Mouse (Mus musculus): Measurements from ENCODE around the gene Olfr298. TPM values are rescaled to one million over a fixed set of nuclear protein-coding genes. Genes with fewer than 3 reads are reported as not detected.

Gene Olfr298
- not detected in 2 replicates for polyA plus RNA-seq (2015; fragmentation: Nextera tagmentation; extraction: Ambion mirVana)

- ATAC-seq (ENCODE audit: low read depth), result no peak
- H3K36me3 ChIP-seq (ENCODE audit: control insufficient read depth, insufficient read depth, low read length), result no peaks in the 10 kb centered on the region
- no peak within 1 kb of the TSS for H3K4me3 ChIP-seq (ENCODE audit: low read length)
- H3K27me3 ChIP-seq (ENCODE audit: control insufficient read depth, insufficient read depth, low read depth, low read length), result no peaks in the 10 kb centered on the region
- no peaks in the 10 kb centered on the region for H3K4me1 ChIP-seq (replicated peaks; ENCODE audit: control insufficient read depth, insufficient read depth, low read length)
- H3K9me3 ChIP-seq (ENCODE audit: control insufficient read depth, low read length), result no peaks in the 10 kb centered on the region
- no peak within 1 kb of the TSS for H3K4me2 ChIP-seq (ENCODE audit: low read depth, low read length)
- WGBS, result 79% methylated on average over 1 of the region's 1 CpGs
- no peak within 1 kb of the TSS for H3K9ac ChIP-seq (ENCODE audit: low read length)
- no peak within 1 kb of the TSS for H3K27ac ChIP-seq (ENCODE audit: low read length)
These were observed at the start of gene Olfr298 for GRCm38 (mm10) chr7:86492384-86492783. TSS of gene Olfr298 (minus strand) at chr7:86492484.

- Histone ChIP-seq H3K27me3 (ENCODE audit: control insufficient read depth, insufficient read depth, low read depth, low read length) (no peaks in the 10 kb centered on the region), H3K36me3 (ENCODE audit: control insufficient read depth, insufficient read depth, low read length) (no peaks in the 10 kb centered on the region), H3K4me2 (ENCODE audit: low read depth, low read length) (no peak within 1 kb of the TSS), H3K4me1 (replicated peaks; ENCODE audit: control insufficient read depth, insufficient read depth, low read length) (no peaks in the 10 kb centered on the region), H3K27ac (ENCODE audit: low read length) (no peak within 1 kb of the TSS), H3K4me3 (ENCODE audit: low read length) (no peak within 1 kb of the TSS), H3K9me3 (ENCODE audit: control insufficient read depth, low read length) (no peaks in the 10 kb centered on the region), H3K9ac (ENCODE audit: low read length) (no peak within 1 kb of the TSS)
- no peak for ATAC-seq (ENCODE audit: low read depth)
These were observed 27.4 kb upstream of the Olfr298 start, which contains the start of gene Olfr297 for GRCm38 (mm10) chr7:86519668-86520067. TSS of gene Olfr297 (plus strand) at chr7:86519968.

GRCm38 (mm10) chr7:86459621-86460020, 32.7 kb downstream of the Olfr298 start, which contains the start of gene Olfr299:
TSS of gene Olfr299 (plus strand) at chr7:86459921.
- no peaks in the 10 kb centered on the region for H3K4me1 ChIP-seq (replicated peaks; ENCODE audit: control insufficient read depth, insufficient read depth, low read length)
- no peaks in the 10 kb centered on the region for H3K9me3 ChIP-seq (ENCODE audit: control insufficient read depth, low read length)
- no peak for ATAC-seq (ENCODE audit: low read depth)
- 81% methylated on average over 1 of the region's 1 CpGs for WGBS
- no peak within 1 kb of the TSS for H3K9ac ChIP-seq (ENCODE audit: low read length)
- H3K4me2 ChIP-seq (ENCODE audit: low read depth, low read length), result no peak within 1 kb of the TSS
- no peaks in the 10 kb centered on the region for H3K27me3 ChIP-seq (ENCODE audit: control insufficient read depth, insufficient read depth, low read depth, low read length)
- H3K4me3 ChIP-seq (ENCODE audit: low read length), result no peak within 1 kb of the TSS
- H3K36me3 ChIP-seq (ENCODE audit: control insufficient read depth, insufficient read depth, low read length), result no peaks in the 10 kb centered on the region
- no peak within 1 kb of the TSS for H3K27ac ChIP-seq (ENCODE audit: low read length)

Other genes with a start within 250 kb of the Olfr298 start
- not detected in 2 replicates for gene Vmn2r76, start 246.2 kb downstream of the Olfr298 start, polyA plus RNA-seq (2015; fragmentation: Nextera tagmentation; extraction: Ambion mirVana)
- not detected in 2 replicates for gene Olfr310, start 215.3 kb downstream of the Olfr298 start, polyA plus RNA-seq (2015; fragmentation: Nextera tagmentation; extraction: Ambion mirVana)
- not detected in 2 replicates for gene Olfr309, start 178.8 kb downstream of the Olfr298 start, polyA plus RNA-seq (2015; fragmentation: Nextera tagmentation; extraction: Ambion mirVana)
- gene Olfr308, start 166.9 kb downstream of the Olfr298 start, polyA plus RNA-seq (2015; fragmentation: Nextera tagmentation; extraction: Ambion mirVana), result not detected in 2 replicates
- gene Olfr307, start 154.9 kb downstream of the Olfr298 start, polyA plus RNA-seq (2015; fragmentation: Nextera tagmentation; extraction: Ambion mirVana), result not detected in 2 replicates
- not detected in 2 replicates for gene Olfr305, start 125.6 kb downstream of the Olfr298 start, polyA plus RNA-seq (2015; fragmentation: Nextera tagmentation; extraction: Ambion mirVana)
- not detected in 2 replicates for gene Olfr304, start 105.8 kb downstream of the Olfr298 start, polyA plus RNA-seq (2015; fragmentation: Nextera tagmentation; extraction: Ambion mirVana)
- gene Olfr303, start 94.7 kb downstream of the Olfr298 start, polyA plus RNA-seq (2015; fragmentation: Nextera tagmentation; extraction: Ambion mirVana), result not detected in 2 replicates
- not detected in 2 replicates for gene Olfr301, start 88.6 kb downstream of the Olfr298 start, polyA plus RNA-seq (2015; fragmentation: Nextera tagmentation; extraction: Ambion mirVana)
- gene Olfr299, start 32.6 kb downstream of the Olfr298 start, polyA plus RNA-seq (2015; fragmentation: Nextera tagmentation; extraction: Ambion mirVana), result not detected in 2 replicates
- not detected in 2 replicates for gene Olfr297, start 27.5 kb upstream of the Olfr298 start, polyA plus RNA-seq (2015; fragmentation: Nextera tagmentation; extraction: Ambion mirVana)
- not detected in 2 replicates for gene Olfr295, start 91.4 kb upstream of the Olfr298 start, polyA plus RNA-seq (2015; fragmentation: Nextera tagmentation; extraction: Ambion mirVana)
- gene Olfr294, start 124.2 kb upstream of the Olfr298 start, polyA plus RNA-seq (2015; fragmentation: Nextera tagmentation; extraction: Ambion mirVana), result not detected in 2 replicates
- not detected in 2 replicates for gene Olfr293, start 156.6 kb upstream of the Olfr298 start, polyA plus RNA-seq (2015; fragmentation: Nextera tagmentation; extraction: Ambion mirVana)
- not detected in 2 replicates for gene Olfr292, start 195.8 kb upstream of the Olfr298 start, polyA plus RNA-seq (2015; fragmentation: Nextera tagmentation; extraction: Ambion mirVana)